Mouse (Mus musculus): ENCODE results near the gene Fbl.

The Fbl gene

GRCm38 (mm10) chr7:28169489-28170422 is at the start of gene Fbl:
Gene Fbl (plus strand): TSS chr7:28169710.
- no peak; the same call in 1 of the 2 replicates for TF ChIP-seq GATA4 (IDR thresholded peaks at IDR 0.05; ENCODE audit: insufficient replicate concordance, low read length)

- TF ChIP-seq GATA4 (IDR thresholded peaks at IDR 0.05; ENCODE audit: insufficient replicate concordance, low read length): no peak
Observed at GRCm38 (mm10) chr7:28129166-28129565, 40.3 kb upstream of the Fbl start, which contains the start of gene 9530053A07Rik. Gene 9530053A07Rik (plus strand): TSS chr7:28129466.

GRCm38 (mm10) chr7:28137613-28138012 is 31.9 kb upstream of the Fbl start:
- TF ChIP-seq GATA4 (IDR thresholded peaks at IDR 0.05; ENCODE audit: insufficient replicate concordance, low read length): no peak

GRCm38 (mm10) chr7:28148263-28148662 is 21.2 kb upstream of the Fbl start:
- no peak for TF ChIP-seq GATA4 (IDR thresholded peaks at IDR 0.05; ENCODE audit: insufficient replicate concordance, low read length)

- TF ChIP-seq GATA4 (IDR thresholded peaks at IDR 0.05; ENCODE audit: insufficient replicate concordance, low read length): no peak
Observed at GRCm38 (mm10) chr7:28149841-28150240, 19.7 kb upstream of the Fbl start.

GRCm38 (mm10) chr7:28151584-28152221 is 17.8 kb upstream of the Fbl start:
- no peak for TF ChIP-seq GATA4 (IDR thresholded peaks at IDR 0.05; ENCODE audit: insufficient replicate concordance, low read length)

- no peak for TF ChIP-seq GATA4 (IDR thresholded peaks at IDR 0.05; ENCODE audit: insufficient replicate concordance, low read length)
Observed at GRCm38 (mm10) chr7:28159292-28159691, 10.2 kb upstream of the Fbl start.

- no peak for TF ChIP-seq GATA4 (IDR thresholded peaks at IDR 0.05; ENCODE audit: insufficient replicate concordance, low read length)
Observed at GRCm38 (mm10) chr7:28159893-28160292, 9.6 kb upstream of the Fbl start.

- no peak for TF ChIP-seq GATA4 (IDR thresholded peaks at IDR 0.05; ENCODE audit: insufficient replicate concordance, low read length)
Observed at GRCm38 (mm10) chr7:28161163-28161749, 8.3 kb upstream of the Fbl start.

GRCm38 (mm10) chr7:28165406-28165805 is 4.1 kb upstream of the Fbl start:
- no peak for TF ChIP-seq GATA4 (IDR thresholded peaks at IDR 0.05; ENCODE audit: insufficient replicate concordance, low read length)

- TF ChIP-seq GATA4 (IDR thresholded peaks at IDR 0.05; ENCODE audit: insufficient replicate concordance, low read length): peak; percentile 85
Observed at GRCm38 (mm10) chr7:28168320-28169115, 992 bp upstream of the Fbl start.

- no peak for TF ChIP-seq GATA4 (IDR thresholded peaks at IDR 0.05; ENCODE audit: insufficient replicate concordance, low read length)
Observed at GRCm38 (mm10) chr7:28175358-28175757, 5.8 kb downstream of the Fbl start.

GRCm38 (mm10) chr7:28179228-28179627 is 9.7 kb downstream of the Fbl start, which contains the start of gene Dyrk1b:
Gene Dyrk1b (plus strand): TSS chr7:28179469.
- no peak for TF ChIP-seq GATA4 (IDR thresholded peaks at IDR 0.05; ENCODE audit: insufficient replicate concordance, low read length)

- TF ChIP-seq GATA4 (IDR thresholded peaks at IDR 0.05; ENCODE audit: insufficient replicate concordance, low read length): no peak
Observed at GRCm38 (mm10) chr7:28179741-28180377, 10.3 kb downstream of the Fbl start.
